Mouse (Mus musculus) midbrain, embryonic 15.5 days (tissue): ENCODE results near the gene Uvrag. TPM values are rescaled to one million over a fixed set of nuclear protein-coding genes. Genes with fewer than 3 reads are reported as not detected.
"Not testable (repeated sequence)": the region's sequence is repeated elsewhere in the genome, so short reads cannot be mapped to it uniquely, and the experiment has no call there.

ENCODE experiments used
- ATAC-seq: fragments of 200-750 bp; cut with Nextera tagmentation; replicated peaks from 2 replicates; pipeline ENCODE4 v1.8.0; 2017; ENCODE audit warnings: moderate TSS enrichment
- H3K27ac ChIP-seq: fragments of 300-500 bp; sonication (generic); 2 replicates; pipeline ENCODE4 v1.5.1; 2015; ENCODE audit warnings: mild to moderate bottlenecking, inconsistent platforms
- H3K27me3 ChIP-seq: fragments of 300-500 bp; sonication (generic); replicated peaks from 2 replicates; pipeline ENCODE4 v1.6.1; 2015; ENCODE audit warnings: inconsistent platforms
- H3K36me3 ChIP-seq: fragments of 300-500 bp; sonication (generic); replicated peaks from 2 replicates; pipeline ENCODE4 v1.6.1; 2015; ENCODE audit warnings: inconsistent platforms
- H3K4me1 ChIP-seq: fragments of 300-500 bp; sonication (generic); 2 replicates; pipeline ENCODE4 v1.6.1; 2015; ENCODE audit warnings: inconsistent platforms
- H3K4me2 ChIP-seq: fragments of 300-500 bp; sonication (generic); 2 replicates; pipeline ENCODE4 v1.6.1; 2015; ENCODE audit warnings: inconsistent platforms, mild to moderate bottlenecking, moderate library complexity
- H3K4me3 ChIP-seq: fragments of 300-500 bp; sonication (generic); 2 replicates; pipeline ENCODE4 v1.5.1; 2015; ENCODE audit warnings: mild to moderate bottlenecking, inconsistent platforms
- H3K9ac ChIP-seq: fragments of 300-500 bp; sonication (generic); 2 replicates; pipeline ENCODE4 v1.6.1; 2015; ENCODE audit warnings: mild to moderate bottlenecking, inconsistent platforms
- H3K9me3 ChIP-seq: fragments of 300-500 bp; sonication (generic); 2 replicates; pipeline ENCODE4 v1.6.1; 2016; ENCODE audit warnings: inconsistent platforms
- WGBS: fragments of 180-500 bp; shearing (Covaris S2); methylation state at CpG from one replicate; pipeline ENCODE4 v1.1.7; 2015; ENCODE audit warnings: mixed read lengths; 5-methylcytosine and 5-hydroxymethylcytosine counted together
- polyA plus RNA-seq: library from polyadenylated mRNA; unstranded; fragments of >200 nt; fragmentation: Nextera tagmentation; extraction: Ambion mirVana; gene quantifications from 2 replicates; pipeline ENCODE4 v1.2.1, GENCODE M21; 2015

Gene Uvrag
- polyA plus RNA-seq, 1 experiment from 2014 or later, result 16.8 TPM

DNA sequence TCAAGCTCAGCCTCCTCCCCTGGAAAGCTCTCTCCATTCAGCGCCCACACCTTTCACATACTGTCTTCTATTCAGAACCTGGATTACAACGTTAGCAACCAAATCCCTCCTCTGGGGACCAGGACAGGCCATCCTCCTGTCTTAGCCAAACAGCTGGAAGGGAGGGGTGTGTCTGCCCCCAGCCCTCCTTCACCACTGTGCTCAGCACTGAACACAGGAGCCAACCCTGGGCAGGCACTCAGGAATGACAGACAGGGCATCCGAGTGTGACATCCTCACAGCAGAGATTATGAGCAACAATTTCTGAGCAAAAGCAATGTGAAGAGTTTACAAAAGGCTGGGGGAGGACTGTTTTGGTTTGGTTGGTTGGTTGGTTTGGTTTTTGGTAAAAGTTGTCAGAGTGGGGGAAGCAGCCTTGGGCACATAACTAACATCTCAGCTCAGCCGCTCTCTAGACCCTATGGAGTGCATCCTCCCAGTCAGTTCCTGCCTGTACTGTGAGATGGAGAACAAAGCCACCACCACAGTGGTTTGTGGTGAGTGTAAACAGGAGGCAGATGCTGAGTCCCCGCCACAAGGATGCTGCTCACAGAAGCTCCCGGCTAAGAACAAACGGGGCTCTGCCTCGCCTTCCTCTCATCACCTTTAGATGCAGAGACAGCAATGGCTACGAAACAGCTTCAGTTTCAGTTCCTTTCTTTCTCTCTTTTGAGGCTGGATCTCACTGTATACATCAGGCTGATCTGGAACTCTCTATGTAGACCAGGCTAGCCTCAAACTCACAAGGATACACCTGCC, 54.1 kb downstream of the Uvrag start:
- H3K4me2 ChIP-seq, result no peak overlapping the region
- ATAC-seq, result no peak
- H3K9ac ChIP-seq, result no peak overlapping the region
- H3K27me3 ChIP-seq, result no peaks in the 10 kb centered on the region
- no peaks in the 10 kb centered on the region for H3K36me3 ChIP-seq
- no peaks in the 10 kb centered on the region for H3K4me1 ChIP-seq
- no peak overlapping the region for H3K27ac ChIP-seq
- no peaks in the 10 kb centered on the region for H3K9me3 ChIP-seq
- 73% methylated on average over 9 of the region's 9 CpGs for WGBS
- no peak overlapping the region for H3K4me3 ChIP-seq

GRCm38 (mm10) chr7:99085249-99085648, 55.7 kb downstream of the Uvrag start:
- 79% methylated on average over 3 of the region's 3 CpGs for WGBS
- no peaks in the 10 kb centered on the region for H3K9me3 ChIP-seq
- H3K4me2 ChIP-seq, result no peak overlapping the region
- H3K27ac ChIP-seq, result no peak overlapping the region
- ATAC-seq, result no peak
- no peaks in the 10 kb centered on the region for H3K4me1 ChIP-seq
- H3K9ac ChIP-seq, result no peak overlapping the region
- no peak overlapping the region for H3K4me3 ChIP-seq
- no peaks in the 10 kb centered on the region for H3K27me3 ChIP-seq
- no peaks in the 10 kb centered on the region for H3K36me3 ChIP-seq

GRCm38 (mm10) chr7:99079522-99079921, 61.4 kb downstream of the Uvrag start:
- Histone ChIP-seq H3K27me3 (no peaks in the 10 kb centered on the region), H3K36me3 (no peaks in the 10 kb centered on the region), H3K9ac (no peak overlapping the region), H3K9me3 (no peaks in the 10 kb centered on the region), H3K4me2 (no peak overlapping the region), H3K4me1 (no peaks in the 10 kb centered on the region), H3K27ac (no peak overlapping the region), H3K4me3 (no peak overlapping the region)
- no peak for ATAC-seq
- 36% methylated on average over 4 of the region's 4 CpGs for WGBS

DNA sequence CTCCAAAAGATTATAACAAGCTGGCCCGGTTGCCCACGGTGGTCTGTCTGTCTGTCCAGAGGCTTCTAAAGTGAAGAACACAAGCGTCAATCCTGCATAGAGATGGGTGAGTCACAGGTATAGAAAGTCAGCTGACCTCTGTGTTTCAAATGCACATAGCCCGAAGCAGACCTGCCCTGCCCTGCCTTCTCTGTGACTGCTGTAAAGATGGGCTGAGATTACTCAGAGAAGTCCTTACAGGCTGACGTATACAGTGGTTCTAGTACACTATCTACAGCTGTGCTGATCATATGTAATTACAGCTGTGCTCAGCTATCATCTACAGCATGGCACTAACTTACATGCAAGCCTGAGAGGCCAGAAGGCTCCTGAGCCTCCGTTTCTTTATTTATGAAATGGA, 62.1 kb downstream of the Uvrag start:
- H3K4me3 ChIP-seq, result no peak overlapping the region

GRCm38 (mm10) chr7:99077234-99077633, 63.7 kb downstream of the Uvrag start:
- no peak for ATAC-seq
- WGBS, result 66% methylated on average over 8 of the region's 8 CpGs

More for the DNA sequence above, 62.1 kb downstream of the Uvrag start:
- ATAC-seq, result no peak
- Histone ChIP-seq H3K36me3 (no peaks in the 10 kb centered on the region), H3K27me3 (no peaks in the 10 kb centered on the region), H3K9me3 (no peaks in the 10 kb centered on the region), H3K27ac (no peak overlapping the region), H3K4me2 (no peak overlapping the region), H3K4me1 (no peaks in the 10 kb centered on the region), H3K9ac (no peak overlapping the region)
- WGBS, result 91% methylated on average over 6 of the region's 6 CpGs

GRCm38 (mm10) chr7:99075101-99075500, 65.8 kb downstream of the Uvrag start:
- Histone ChIP-seq H3K27me3 (no peaks in the 10 kb centered on the region), H3K4me1 (no peaks in the 10 kb centered on the region), H3K36me3 (no peaks in the 10 kb centered on the region), H3K27ac (no peak overlapping the region), H3K4me2 (no peak overlapping the region), H3K4me3 (no peak overlapping the region), H3K9ac (no peak overlapping the region), H3K9me3 (no peaks in the 10 kb centered on the region)
- ATAC-seq, result no peak
- 78% methylated on average over 5 of the region's 5 CpGs for WGBS

More at GRCm38 (mm10) chr7:99077234-99077633, 63.7 kb downstream of the Uvrag start:
- H3K9me3 ChIP-seq, result no peaks in the 10 kb centered on the region
- H3K9ac ChIP-seq, result no peak overlapping the region
- no peak overlapping the region for H3K4me3 ChIP-seq
- no peak overlapping the region for H3K27ac ChIP-seq
- H3K27me3 ChIP-seq, result no peaks in the 10 kb centered on the region
- H3K4me1 ChIP-seq, result no peaks in the 10 kb centered on the region
- no peak overlapping the region for H3K4me2 ChIP-seq
- no peaks in the 10 kb centered on the region for H3K36me3 ChIP-seq

GRCm38 (mm10) chr7:99073734-99074372, 67.1 kb downstream of the Uvrag start:
- H3K4me3 ChIP-seq, result no peak overlapping the region
- WGBS, result 21% methylated on average over 7 of the region's 7 CpGs
- no peaks in the 10 kb centered on the region for H3K4me1 ChIP-seq
- no peaks in the 10 kb centered on the region for H3K36me3 ChIP-seq
- no peaks in the 10 kb centered on the region for H3K27me3 ChIP-seq
- no peak overlapping the region for H3K9ac ChIP-seq
- peak; percentile 73 for ATAC-seq
- no peaks in the 10 kb centered on the region for H3K9me3 ChIP-seq
- H3K4me2 ChIP-seq, result no peak overlapping the region
- no peak overlapping the region for H3K27ac ChIP-seq

- Histone ChIP-seq H3K36me3 (no peaks in the 10 kb centered on the region), H3K4me2 (no peak overlapping the region), H3K4me3 (no peak overlapping the region), H3K4me1 (peaks cover 3% of the 10 kb centered on the region; the same call in 1 of the 2 replicates), H3K27ac (no peak overlapping the region), H3K9ac (no peak overlapping the region), H3K27me3 (no peaks in the 10 kb centered on the region), H3K9me3 (no peaks in the 10 kb centered on the region)
- 84% methylated on average over 7 of the region's 7 CpGs for WGBS
- ATAC-seq, result no peak
Observed at GRCm38 (mm10) chr7:99067710-99068109, 73.2 kb downstream of the Uvrag start.

- ATAC-seq, result no peak
- Histone ChIP-seq H3K4me2 (no peak overlapping the region), H3K36me3 (no peaks in the 10 kb centered on the region), H3K4me1 (peaks cover 3% of the 10 kb centered on the region; the same call in 1 of the 2 replicates), H3K9me3 (no peaks in the 10 kb centered on the region), H3K27ac (no peak overlapping the region), H3K4me3 (no peak overlapping the region), H3K27me3 (no peaks in the 10 kb centered on the region), H3K9ac (no peak overlapping the region)
- 11% methylated on average over 2 of the region's 2 CpGs for WGBS
Observed at GRCm38 (mm10) chr7:99065920-99066319, 75.0 kb downstream of the Uvrag start.

- Histone ChIP-seq H3K27me3 (no peaks in the 10 kb centered on the region), H3K36me3 (no peaks in the 10 kb centered on the region), H3K9ac (no peak overlapping the region), H3K4me3 (no peak overlapping the region), H3K9me3 (no peaks in the 10 kb centered on the region), H3K4me1 (peaks cover 3% of the 10 kb centered on the region; the same call in 1 of the 2 replicates), H3K4me2 (no peak overlapping the region), H3K27ac (no peak overlapping the region)
- ATAC-seq, result no peak
- 7% methylated on average over 11 of the region's 11 CpGs for WGBS
Observed at GRCm38 (mm10) chr7:99065391-99065831, 75.5 kb downstream of the Uvrag start.

- H3K27me3 ChIP-seq, result no peaks in the 10 kb centered on the region
- no peak for ATAC-seq
- H3K4me1 ChIP-seq, result peaks cover 3% of the 10 kb centered on the region; the same call in 1 of the 2 replicates
- H3K9me3 ChIP-seq, result no peaks in the 10 kb centered on the region
- no peak overlapping the region for H3K4me2 ChIP-seq
- H3K4me3 ChIP-seq, result no peak overlapping the region
- no peak overlapping the region for H3K9ac ChIP-seq
- no peak overlapping the region for H3K27ac ChIP-seq
- 79% methylated on average over 3 of the region's 3 CpGs for WGBS
- no peaks in the 10 kb centered on the region for H3K36me3 ChIP-seq
Observed at GRCm38 (mm10) chr7:99064795-99065194, 76.1 kb downstream of the Uvrag start.

- peak; percentile 70 for ATAC-seq
Observed at GRCm38 (mm10) chr7:99062263-99062662, 78.7 kb downstream of the Uvrag start.

More at GRCm38 (mm10) chr7:99062263-99062662, 78.7 kb downstream of the Uvrag start:
- not testable (repeated sequence) for H3K4me3 ChIP-seq, H3K36me3 ChIP-seq, H3K9ac ChIP-seq, H3K4me1 ChIP-seq, H3K9me3 ChIP-seq, H3K4me2 ChIP-seq, H3K27ac ChIP-seq, H3K27me3 ChIP-seq
- 77% methylated on average over 3 of the region's 3 CpGs for WGBS
